Mouse (Mus musculus) erythroblast, embryonic 14.5 days (primary cell): Measurements from ENCODE around the gene Plb1.

Experiments
- GATA1 ChIP-seq: IDR thresholded peaks from 2 replicates; pipeline ENCODE4 v1.6.1; 2012; ENCODE audit warnings: low read length, inconsistent platforms, mixed read lengths
- TAL1 ChIP-seq: IDR thresholded peaks from 3 replicates; pipeline ENCODE4 v1.6.1; 2012; ENCODE audit warnings: low read length, inconsistent platforms, mixed read lengths

DNA sequence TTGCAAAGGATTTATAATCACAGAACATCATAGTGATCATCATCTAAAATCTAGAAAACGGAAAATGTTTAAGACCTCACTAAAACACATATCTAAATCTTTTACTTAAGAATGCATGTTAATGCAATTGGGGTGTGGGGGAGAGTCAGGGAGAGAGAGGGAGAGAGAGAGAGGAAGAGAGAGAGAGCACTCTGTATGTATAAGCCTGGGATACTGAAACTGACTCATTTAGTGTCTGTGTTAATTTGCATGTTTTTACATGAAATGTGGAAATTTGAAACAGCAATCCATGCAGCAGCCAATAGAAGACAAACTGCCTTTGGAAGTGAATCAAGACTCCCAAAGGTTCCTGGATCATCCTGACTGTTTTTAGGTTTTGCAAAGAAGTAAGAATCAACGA lies 181.1 kb downstream of the Plb1 start:
- TF ChIP-seq GATA1 (no peak), TAL1 (no peak)
